Mouse (Mus musculus): ENCODE results near the gene Coro2a.

DNA sequence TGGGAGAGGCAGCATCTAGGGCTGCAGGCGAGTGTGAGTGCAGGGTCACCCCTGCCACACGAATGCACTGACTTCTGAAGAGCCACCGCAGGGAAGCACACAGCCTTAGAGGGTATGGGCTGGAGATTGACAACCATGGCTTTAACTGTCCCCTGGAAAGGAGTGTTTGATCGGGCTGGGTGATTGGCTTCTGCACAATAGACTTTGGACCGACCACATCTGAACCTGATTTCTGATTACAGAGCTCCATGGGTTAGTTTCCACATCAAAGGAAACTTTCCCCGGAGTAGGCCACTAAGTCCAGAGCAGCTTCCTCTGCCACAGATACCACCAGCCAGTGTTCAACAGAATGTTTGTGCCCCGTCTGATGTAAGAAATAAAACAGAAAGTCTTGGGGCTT lies 72.3 kb downstream of the Coro2a start:
- TF ChIP-seq POLR2A (IDR thresholded peaks at IDR 0.05; ENCODE audit: borderline replicate concordance, extremely low read depth, insufficient read depth, insufficient read length, poor library complexity, severe bottlenecking) = no peak
- no peak for TF ChIP-seq CTCF (IDR thresholded peaks at IDR 0.05; ENCODE audit: borderline replicate concordance, extremely low read depth, insufficient read depth, insufficient read length)
